Mouse (Mus musculus) embryonic stem cell, embryonic (primary cell): ENCODE results near the gene Chd1l.

Experiments
- CTCF ChIA-PET, 4 experiments: fragments of 300-600 bp in 2 of 4; fragments of 350-600 bp in 2 of 4; sonication (Branson Sonifier 250); formaldehyde crosslinking; loops; one replicate each; lab custom pipeline; 2022; ENCODE audit warnings: inconsistent platforms in 2 of 4; lab: Charles Lee
- POLR2A ChIA-PET, 4 experiments: fragments of 300-600 bp in 2 of 4; fragments of 350-600 bp in 2 of 4; sonication (Branson Sonifier 250); formaldehyde crosslinking; loops; one replicate each; lab custom pipeline; 2022; ENCODE audit warnings: antibody characterized with exemption in 4 of 4, inconsistent platforms in 1 of 4; lab: Charles Lee

The Chd1l gene

GRCm38 (mm10) chr3:97609845-97610410 lies at the start of gene Chd1l:
Gene Chd1l, minus strand, starts transcription at chr3:97610203.
- POLR2A ChIA-PET = interaction anchor here (0.5 to 1.7 kb wide), 22 partner anchors 8 to 1930 kb away, joined by 3 to 7 read pairs (median 3); partner anchors contain the start of gene Fmo5 (in 1 of the 4)
- CTCF ChIA-PET = interaction anchor here (0.6 to 3.2 kb wide), 36 partner anchors 9 to 1045 kb away, joined by 3 to 13 read pairs (median 3); partner anchors contain the start of genes Fmo5 (in 4 of the 4) and Prkab2 (in 1 of the 4)

GRCm38 (mm10) chr3:97659746-97660145 lies 49.7 kb upstream of the Chd1l start:
- POLR2A ChIA-PET = interaction anchor here in 3 of 4 experiments (0.9 to 2.6 kb wide), 5 partner anchors 9 to 241 kb away, joined by 3 to 17 read pairs (median 4); partner anchors contain the start of genes Fmo5 (in 2 of the 3), Chd1l (in 1 of the 3) and Sec22b (in 1 of the 3)
- CTCF ChIA-PET = no interaction called here

- ChIA-PET POLR2A (interaction anchor here (0.6 to 2.6 kb wide), 19 partner anchors 9 to 431 kb away, joined by 3 to 17 read pairs (median 4); partner anchors contain the start of genes Chd1l (in 2 of the 4), Fmo5 (in 2 of the 4) and Sec22b (in 2 of the 4)), CTCF (interaction anchor here in 3 of 4 experiments (0.6 to 1.1 kb wide), 7 partner anchors 9 to 704 kb away, joined by 3 to 7 read pairs (median 3); partner anchors contain the start of gene Chd1l (in 1 of the 3))
Observed at GRCm38 (mm10) chr3:97658426-97659193, 48.6 kb upstream of the Chd1l start.

GRCm38 (mm10) chr3:97657655-97658411 lies 47.8 kb upstream of the Chd1l start, which contains the start of gene Prkab2:
Gene Prkab2, plus strand, starts transcription at chr3:97658193.
- CTCF ChIA-PET = interaction anchor here in 3 of 4 experiments (0.6 to 1.1 kb wide), 5 partner anchors 9 to 266 kb away, joined by 3 to 7 read pairs (median 3); partner anchors contain the start of gene Chd1l (in 1 of the 3)

GRCm38 (mm10) chr3:97654901-97655300 lies 44.9 kb upstream of the Chd1l start:
- POLR2A ChIA-PET = interaction anchor here in 1 of 4 experiments (0.6 kb wide), 1 partner anchor 604 kb away, joined by 5 read pairs; no protein-coding TSS in a partner anchor
- CTCF ChIA-PET = no interaction called here

More at GRCm38 (mm10) chr3:97657655-97658411, 47.8 kb upstream of the Chd1l start, which contains the start of gene Prkab2:
- POLR2A ChIA-PET = interaction anchor here in 3 of 4 experiments (0.8 to 2.6 kb wide), 14 partner anchors 9 to 244 kb away, joined by 3 to 17 read pairs (median 4); partner anchors contain the start of genes Chd1l (in 1 of the 3), Fmo5 (in 1 of the 3) and Sec22b (in 1 of the 3)

GRCm38 (mm10) chr3:97653781-97654180 lies 43.8 kb upstream of the Chd1l start:
- POLR2A ChIA-PET = interaction anchor here in 1 of 4 experiments (0.7 kb wide), 1 partner anchor 356 kb away, joined by 4 read pairs; the partner anchor contains the start of gene Bcl9
- CTCF ChIA-PET = interaction anchor here in 1 of 4 experiments (1.8 kb wide), 1 partner anchor 43 kb away, joined by 7 read pairs; the partner anchor contains the start of gene Chd1l

GRCm38 (mm10) chr3:97651604-97652003 lies 41.6 kb upstream of the Chd1l start:
- CTCF ChIA-PET = interaction anchor here in 3 of 4 experiments (0.5 to 0.7 kb wide), 4 partner anchors 41 to 357 kb away, joined by 3 to 6 read pairs (median 4); no protein-coding TSS in a partner anchor
- POLR2A ChIA-PET = no interaction called here

GRCm38 (mm10) chr3:97649469-97649868 lies 39.5 kb upstream of the Chd1l start:
- ChIA-PET POLR2A (interaction anchor here in 2 of 4 experiments (1.3 kb wide), 2 partner anchors 8 to 32 kb away, joined by 3 read pairs; partner anchors contain the start of gene Prkab2 (in 1 of the 2)), CTCF (interaction anchor here in 1 of 4 experiments (0.6 to 0.7 kb wide), 2 partner anchors 9 to 554 kb away, joined by 3 read pairs; partner anchors contain the start of gene Prkab2)

- ChIA-PET CTCF (interaction anchor here in 1 of 4 experiments (0.6 to 0.7 kb wide), 2 partner anchors 9 to 554 kb away, joined by 3 read pairs; partner anchors contain the start of gene Prkab2), POLR2A (interaction anchor here in 2 of 4 experiments (1.3 kb wide), 2 partner anchors 8 to 31 kb away, joined by 3 read pairs; partner anchors contain the start of gene Prkab2 (in 1 of the 2))
Observed at GRCm38 (mm10) chr3:97649022-97649421, 39.0 kb upstream of the Chd1l start.

GRCm38 (mm10) chr3:97648518-97648917 lies 38.5 kb upstream of the Chd1l start:
- ChIA-PET POLR2A (interaction anchor here in 1 of 4 experiments (1.3 kb wide), 1 partner anchor 9 kb away, joined by 3 read pairs; the partner anchor contains the start of gene Prkab2), CTCF (interaction anchor here in 1 of 4 experiments (0.5 kb wide), 1 partner anchor 485 kb away, joined by 9 read pairs; no protein-coding TSS in a partner anchor)

GRCm38 (mm10) chr3:97642001-97642400 lies 32.0 kb upstream of the Chd1l start:
- ChIA-PET CTCF (no interaction called here), POLR2A (interaction anchor here in 2 of 4 experiments (0.6 to 0.7 kb wide), 2 partner anchors 617 to 1838 kb away, joined by 5 to 7 read pairs; no protein-coding TSS in a partner anchor)

GRCm38 (mm10) chr3:97641396-97641795 lies 31.4 kb upstream of the Chd1l start:
- ChIA-PET CTCF (no interaction called here), POLR2A (no interaction called here)

- CTCF ChIA-PET = no interaction called here
- POLR2A ChIA-PET = no interaction called here
Observed at GRCm38 (mm10) chr3:97634288-97634761, 24.3 kb upstream of the Chd1l start.

GRCm38 (mm10) chr3:97633456-97633855 lies 23.5 kb upstream of the Chd1l start:
- ChIA-PET CTCF (no interaction called here), POLR2A (interaction anchor here in 1 of 4 experiments (2.0 kb wide), 1 partner anchor 23 kb away, joined by 5 read pairs; the partner anchor contains the start of gene Chd1l)

- ChIA-PET POLR2A (interaction anchor here in 1 of 4 experiments (2.0 kb wide), 1 partner anchor 21 kb away, joined by 5 read pairs; the partner anchor contains the start of gene Chd1l), CTCF (interaction anchor here in 1 of 4 experiments (0.9 kb wide), 1 partner anchor 21 kb away, joined by 3 read pairs; the partner anchor contains the start of gene Chd1l)
Observed at GRCm38 (mm10) chr3:97631258-97631860, 21.4 kb upstream of the Chd1l start.

- POLR2A ChIA-PET = no interaction called here
- CTCF ChIA-PET = no interaction called here
Observed at GRCm38 (mm10) chr3:97630746-97631145, 20.7 kb upstream of the Chd1l start.
